Mouse (Mus musculus): ENCODE data around the gene Susd5. TPM values are rescaled to one million over a fixed set of nuclear protein-coding genes. Genes with fewer than 3 reads are reported as not detected.

Susd5 gene
- 0.95 and 1.1 TPM in 2 replicates for polyA plus RNA-seq (2015; fragmentation: Nextera tagmentation; extraction: Ambion mirVana)

GRCm38 (mm10) chr9:114057090-114057796 is at the start of gene Susd5:
Gene Susd5, plus strand, starts transcription at chr9:114057140.

GRCm38 (mm10) chr9:114046028-114046427 is 10.9 kb upstream of the Susd5 start, which contains the start of gene Fbxl2:
Gene Fbxl2, minus strand, starts transcription at chr9:114046191.

Other genes with a start within 250 kb of the Susd5 start
- 13.0 and 15.3 TPM in 2 replicates for gene Ubp1, start 126.2 kb upstream of the Susd5 start, polyA plus RNA-seq (2015; fragmentation: Nextera tagmentation; extraction: Ambion mirVana)
- gene Fbxl2, start 10.9 kb upstream of the Susd5 start, polyA plus RNA-seq (2015; fragmentation: Nextera tagmentation; extraction: Ambion mirVana), result 3.1 and 3.5 TPM in 2 replicates